Mouse (Mus musculus) spleen, postnatal 10 days (tissue): ENCODE data around the gene Rfc4.
"Not testable (repeated sequence)": the region's sequence is repeated elsewhere in the genome, so short reads cannot be mapped to it uniquely, and the experiment has no call there.

Source experiments
- DNase-seq, 2 experiments: peaks; one replicate each; pipeline ENCODE4 v3.0.0; 2021 to 2022; ENCODE audit warnings: low spot score in 2 of 2

Rfc4 gene

DNA sequence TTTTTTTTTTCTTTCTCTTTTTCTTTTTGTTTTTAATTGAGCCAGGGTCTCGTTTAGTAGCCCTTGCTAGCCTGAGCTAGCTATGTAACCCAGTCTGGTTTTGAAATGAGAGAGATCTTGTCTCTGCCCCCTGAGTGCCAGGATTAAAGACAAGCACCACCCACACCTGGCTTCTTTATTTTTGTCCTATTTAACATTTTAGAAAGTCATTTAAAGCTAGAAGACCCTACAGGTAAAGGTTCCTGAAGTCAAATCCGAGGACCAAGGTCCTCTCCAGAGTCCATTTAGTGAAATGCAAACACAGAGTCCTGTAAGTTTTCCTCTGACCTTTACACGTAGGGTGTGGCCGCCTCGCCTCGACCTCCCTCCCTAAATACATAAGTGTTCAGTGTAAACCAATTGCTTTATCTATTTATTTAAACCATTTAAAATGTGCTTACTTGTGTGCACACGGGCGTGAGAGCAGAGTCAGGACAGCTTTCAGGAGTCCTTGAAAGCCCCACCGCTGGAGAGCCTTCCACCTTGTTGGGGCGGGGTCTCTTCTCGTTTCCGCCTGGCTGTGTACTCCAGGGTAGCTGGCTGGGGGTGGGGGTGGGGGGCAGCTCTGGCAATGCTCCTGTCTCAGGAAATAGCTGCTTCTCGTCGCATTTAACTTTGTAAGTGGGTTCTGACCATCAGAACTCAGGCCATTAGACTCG, 25.0 kb downstream of the Rfc4 start:
- DNase-seq: peak in 1 of 2 experiments; percentile 34

DNA sequence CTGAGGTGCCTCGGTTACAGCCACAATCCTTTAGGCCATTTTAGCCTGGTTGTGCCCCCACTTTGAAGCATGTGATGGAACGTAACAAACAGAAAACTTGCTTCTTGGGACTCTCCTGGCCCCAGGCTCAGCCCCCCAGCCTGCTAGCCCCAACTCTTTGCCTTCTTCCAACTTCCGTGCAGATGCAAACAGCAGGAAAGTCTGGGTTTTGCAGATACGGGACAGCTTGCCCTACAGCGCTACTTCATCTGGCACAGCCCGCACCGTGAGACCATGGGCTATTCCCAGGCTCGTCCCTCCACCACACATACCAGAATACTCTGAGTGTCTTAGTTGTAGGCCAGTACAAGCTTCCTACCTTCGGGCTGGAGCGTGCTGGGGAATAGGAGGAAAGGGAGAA, 26.9 kb downstream of the Rfc4 start:
- DNase-seq: no peak

DNA sequence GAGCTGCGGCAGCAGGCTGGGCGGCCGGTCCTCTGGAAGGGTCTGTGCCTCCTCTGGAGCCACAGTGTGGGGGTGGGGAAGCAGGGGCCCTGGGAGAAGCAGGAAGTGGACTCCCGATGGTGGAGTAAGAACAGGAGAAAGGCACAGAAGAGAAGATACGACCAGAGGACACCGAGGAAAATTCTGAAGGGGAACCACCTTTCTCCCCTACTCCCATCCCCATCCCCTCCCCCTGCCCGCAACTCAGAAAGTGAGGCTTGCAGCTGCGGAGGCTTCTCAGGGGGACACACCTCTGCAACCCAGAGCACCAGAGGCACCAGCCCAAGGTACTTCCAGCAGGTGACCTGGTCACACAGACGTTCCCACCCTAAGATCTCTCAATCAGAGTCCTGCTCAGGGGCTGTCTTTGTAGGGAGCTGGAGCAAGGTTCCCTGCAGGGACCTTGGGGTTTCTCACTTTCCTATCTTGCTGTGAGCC, 27.4 kb downstream of the Rfc4 start:
- DNase-seq: no peak

DNA sequence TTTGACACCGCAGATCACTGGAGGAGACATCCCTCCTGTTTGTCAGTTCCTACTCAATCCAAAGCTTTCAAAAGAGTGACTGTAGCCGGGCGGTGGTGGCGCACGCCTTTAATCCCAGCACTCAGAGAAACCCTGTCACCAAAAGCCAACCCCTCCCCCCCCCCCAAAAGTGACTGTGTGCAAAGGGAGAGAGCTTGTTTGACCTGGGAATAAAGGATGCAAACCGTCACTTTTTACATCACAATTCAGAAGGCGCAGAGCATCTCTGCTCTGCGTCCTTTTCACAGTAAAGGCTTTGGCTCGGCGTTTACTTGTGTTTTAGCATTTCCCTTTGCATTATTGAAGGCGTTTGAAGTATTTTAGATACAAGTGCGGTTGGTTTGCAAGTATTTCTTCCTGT, 27.9 kb downstream of the Rfc4 start:
- no peak for DNase-seq

DNA sequence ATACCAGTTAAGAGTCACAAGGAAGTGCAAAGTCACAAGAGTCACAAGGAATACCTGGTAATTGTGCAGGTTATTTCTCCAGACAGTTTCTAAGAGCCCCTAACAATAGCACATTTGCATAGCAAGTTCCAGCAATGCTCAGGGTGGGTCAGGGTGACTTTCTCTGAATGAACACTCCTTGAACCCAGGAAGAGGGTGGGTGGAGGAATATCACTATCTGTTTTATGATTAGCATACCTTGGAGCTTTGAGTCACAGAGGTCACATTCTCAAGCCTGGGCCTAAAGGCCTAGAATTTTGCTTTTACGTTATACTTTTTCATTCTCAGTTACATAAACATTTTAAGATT, 29.5 kb downstream of the Rfc4 start:
- DNase-seq: not testable (repeated sequence)

DNA sequence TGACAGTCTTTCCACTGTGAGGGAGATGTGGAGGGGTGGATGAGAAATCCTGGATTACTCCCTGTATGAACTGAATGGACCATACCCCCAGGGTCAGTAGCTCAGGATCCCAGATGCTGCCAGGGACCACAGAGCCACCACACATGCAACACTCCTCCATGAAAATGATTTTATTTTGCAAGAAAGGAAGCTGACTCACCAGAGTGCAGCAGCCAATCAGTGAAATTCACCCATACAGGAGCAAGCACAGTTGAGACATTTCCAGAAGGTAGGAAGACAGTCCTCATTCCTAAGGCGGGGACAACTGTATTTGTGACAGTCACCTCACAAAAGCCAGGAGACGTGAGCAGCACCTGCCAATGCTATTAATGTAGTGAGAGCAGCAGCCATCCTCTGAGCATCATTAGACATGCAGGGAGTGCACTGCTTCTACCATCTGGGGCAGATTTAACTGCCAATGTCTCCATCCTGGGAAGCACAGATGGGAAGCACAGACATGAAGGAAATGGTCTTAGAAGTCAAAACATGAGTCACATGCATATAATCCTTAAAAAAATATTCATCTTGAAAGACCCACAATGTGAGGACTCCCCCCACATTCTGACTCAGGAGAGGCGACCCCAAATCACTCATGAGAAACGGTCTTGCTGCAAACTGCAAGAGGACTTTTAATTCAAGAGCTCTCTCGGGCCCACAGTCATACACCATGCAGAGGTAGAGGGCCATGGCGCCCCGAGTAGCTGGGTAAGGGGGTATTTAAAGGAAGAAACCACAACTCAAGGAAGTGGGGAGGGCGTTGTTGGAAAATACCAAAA, 30.0 kb downstream of the Rfc4 start:
- not testable (repeated sequence) for DNase-seq

DNA sequence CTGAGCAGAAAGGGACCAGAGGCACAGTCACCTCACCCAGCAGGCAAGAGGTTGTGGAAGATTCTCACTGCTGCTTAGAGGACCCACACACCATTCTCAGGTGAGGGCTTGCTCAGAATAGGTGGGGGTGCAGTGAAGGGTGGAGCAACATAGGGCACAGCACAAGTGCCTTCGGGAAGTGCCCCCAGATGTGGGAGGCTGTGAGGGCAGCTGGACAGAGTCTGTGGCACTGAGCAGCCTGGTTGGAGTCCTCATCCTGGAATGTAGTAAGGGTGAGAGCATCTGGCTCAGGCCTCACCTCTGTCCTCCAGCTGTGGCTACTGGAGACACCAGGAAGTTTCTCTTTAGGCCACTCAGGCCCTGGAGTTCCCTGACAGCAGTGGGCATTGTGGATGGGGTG, 30.7 kb downstream of the Rfc4 start:
- not testable (repeated sequence) for DNase-seq

DNA sequence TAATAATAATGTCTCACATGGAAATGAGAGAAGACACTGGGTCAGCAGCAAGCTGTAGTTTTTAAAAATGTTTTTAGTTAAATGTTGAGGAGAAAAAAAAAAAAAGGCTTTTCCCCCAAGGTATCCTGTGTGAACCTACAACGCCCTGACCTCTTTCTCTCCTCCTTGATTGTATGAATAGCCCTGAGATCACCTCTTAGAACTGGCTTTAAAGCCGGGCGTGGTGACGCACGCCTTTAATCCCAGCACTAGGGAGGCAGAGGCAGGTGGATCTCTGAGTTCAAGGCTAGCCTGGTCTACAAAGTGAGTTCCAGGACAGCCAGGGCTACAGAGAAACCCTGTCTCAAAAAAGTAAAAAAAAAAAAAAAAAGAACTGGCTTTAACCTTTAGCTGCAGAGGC, 32.0 kb downstream of the Rfc4 start:
- DNase-seq: not testable (repeated sequence)

DNA sequence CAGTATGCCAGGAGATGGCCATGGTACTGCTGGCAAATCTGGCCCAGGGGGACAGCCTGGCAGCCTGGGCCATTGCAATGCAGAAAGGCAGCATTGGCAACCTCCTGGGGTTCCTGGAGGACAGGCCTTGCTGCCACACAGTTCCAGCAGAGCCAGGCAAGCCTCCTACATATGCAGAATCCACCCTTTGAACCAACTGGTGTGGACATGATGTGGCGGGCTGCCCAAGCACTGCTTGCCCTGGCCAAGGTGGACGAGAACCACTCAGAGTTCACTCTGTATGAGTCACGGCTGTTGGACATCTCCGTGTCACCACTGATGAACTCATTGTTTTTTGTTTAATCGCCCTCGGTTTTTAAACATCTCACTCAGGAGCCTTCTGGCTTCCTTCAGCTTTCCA, 33.4 kb downstream of the Rfc4 start:
- DNase-seq: no peak

DNA sequence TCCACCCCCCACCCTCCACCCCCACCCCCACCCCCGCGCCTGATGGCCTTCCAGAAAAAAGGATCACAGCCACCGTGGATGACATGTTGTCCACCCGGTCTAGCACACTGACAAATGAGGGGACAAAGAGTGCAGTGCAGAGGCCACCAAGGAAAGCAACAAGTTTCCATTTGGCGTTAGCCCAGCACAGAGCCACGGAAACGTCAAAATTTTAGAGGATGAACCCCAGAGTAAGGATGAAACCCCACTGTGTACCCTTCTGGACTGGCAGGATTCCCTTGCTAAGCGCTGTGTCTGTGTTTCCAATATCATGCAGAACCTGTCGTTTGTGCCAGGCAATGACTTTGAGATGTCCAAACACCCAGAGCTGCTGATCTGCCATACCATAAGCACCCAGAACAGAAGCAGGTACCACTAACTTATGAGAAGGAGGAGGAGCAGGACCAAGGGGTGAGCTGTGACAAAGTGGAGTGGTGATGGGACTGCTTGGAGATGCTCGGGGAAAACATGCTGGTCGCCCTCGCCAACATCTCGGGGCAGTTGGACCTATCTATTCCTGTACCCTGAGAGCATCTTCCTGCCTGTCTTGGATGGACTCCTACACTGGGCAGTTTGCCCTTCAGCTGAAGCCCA, 34.1 kb downstream of the Rfc4 start:
- no peak for DNase-seq

DNA sequence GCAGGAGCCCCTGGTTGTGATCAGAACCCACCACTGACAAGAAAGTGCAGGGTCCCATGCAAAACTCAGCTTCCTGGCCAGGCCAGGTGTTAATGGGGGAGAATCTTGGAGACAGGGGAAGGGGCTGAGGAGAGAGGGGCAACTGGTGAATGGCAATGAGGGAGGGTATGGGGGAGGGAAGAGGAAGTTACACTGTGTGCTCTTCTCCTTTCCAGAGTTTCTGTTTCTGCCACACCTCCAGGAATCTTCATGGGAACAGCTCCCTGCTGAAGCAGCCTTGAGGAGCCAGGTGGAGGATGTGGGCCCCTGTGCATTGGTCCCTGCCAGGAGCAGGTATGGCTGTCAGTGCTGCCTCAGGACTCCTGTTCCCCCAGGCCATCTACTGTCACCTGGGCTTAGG, 36.2 kb downstream of the Rfc4 start:
- DNase-seq: not testable (repeated sequence)

DNA sequence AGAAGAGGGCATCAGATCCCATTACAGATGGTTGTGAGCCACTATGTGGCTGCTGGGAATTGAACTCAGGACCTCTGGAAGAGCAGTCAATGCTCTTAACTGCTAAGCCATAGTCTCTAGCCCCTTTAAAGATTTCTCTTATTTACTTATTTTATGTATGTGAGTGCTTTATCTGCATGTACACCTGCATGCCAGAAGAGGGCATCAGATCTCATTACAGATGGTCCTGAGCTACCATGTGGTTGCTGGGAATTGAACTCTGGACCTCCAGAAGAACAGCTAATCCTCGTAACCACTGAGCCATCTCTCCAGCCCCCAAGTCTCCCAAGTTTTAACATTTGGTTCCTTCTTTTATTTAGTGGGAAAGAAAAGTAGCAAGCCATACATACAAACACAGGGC, 39.0 kb downstream of the Rfc4 start:
- not testable (repeated sequence) for DNase-seq

DNA sequence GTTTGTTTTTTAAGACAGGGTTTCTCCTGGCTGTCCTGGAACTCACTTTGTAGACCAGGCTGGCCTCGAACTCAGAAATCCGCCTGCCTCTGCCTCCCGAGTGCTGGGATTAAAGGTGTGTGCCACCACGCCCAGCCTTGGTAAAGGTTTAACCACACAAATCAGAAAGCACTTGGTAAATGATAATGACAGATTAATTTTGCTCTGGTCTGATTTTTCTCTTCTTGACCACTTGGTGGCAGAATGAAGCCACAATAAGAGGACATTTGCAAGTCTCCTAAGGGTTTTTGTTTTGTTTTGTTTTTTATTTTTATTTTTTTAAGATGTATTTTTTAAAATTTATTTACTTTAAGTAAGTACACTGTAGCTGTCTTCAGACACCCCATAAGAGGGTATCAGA, 39.8 kb downstream of the Rfc4 start:
- not testable (repeated sequence) for DNase-seq

DNA sequence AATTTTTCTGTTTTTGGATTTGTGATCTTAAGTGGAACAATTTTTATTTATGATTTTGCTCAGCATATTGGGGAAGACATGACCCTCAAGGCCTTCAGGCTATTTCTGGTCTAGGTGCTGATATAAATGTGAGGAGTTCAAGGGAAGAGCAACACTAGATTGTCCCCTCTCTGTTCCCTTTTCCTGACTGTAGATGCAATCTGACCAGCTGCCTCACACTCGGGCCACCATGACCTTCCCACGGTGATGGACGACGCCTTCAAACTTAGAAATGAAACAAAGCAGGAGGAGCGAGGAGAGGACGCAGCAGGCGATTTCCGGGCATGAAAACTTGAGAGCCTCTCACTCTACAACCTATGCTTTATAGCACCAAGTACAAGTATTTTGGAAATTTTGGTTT, 40.4 kb downstream of the Rfc4 start:
- not testable (repeated sequence) for DNase-seq

DNA sequence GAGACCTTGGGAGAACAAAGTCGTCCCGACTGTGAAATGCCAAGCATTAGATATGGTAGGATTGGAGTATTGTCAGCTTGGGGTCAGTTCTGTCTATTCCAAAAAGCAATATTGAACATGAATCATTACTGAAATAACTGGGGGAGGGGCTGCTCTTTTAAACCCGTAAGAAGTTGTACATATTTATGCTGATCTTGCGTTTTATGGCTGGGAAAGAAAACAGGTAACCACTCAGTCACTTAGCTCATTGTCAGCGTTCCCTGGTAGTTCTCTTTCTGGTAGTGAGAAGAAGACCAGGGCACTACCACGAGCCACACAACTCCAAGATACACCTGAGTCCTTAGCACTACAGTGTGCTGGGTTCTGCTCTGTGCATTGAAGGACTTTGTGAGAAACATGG, 50.0 kb downstream of the Rfc4 start:
- DNase-seq: not testable (repeated sequence)
